Mouse (Mus musculus) c-Kit-positive CD71-positive TER-119-negative erythroid progenitor cells, embryonic 14.5 days (primary cell): Measurements from ENCODE around the gene Zc3h13.

Experiments used
- DNase-seq: peaks from one replicate; pipeline ENCODE4 v3.0.0-alpha.2; 2013; ENCODE audit warnings: low read depth

Gene Zc3h13

DNA sequence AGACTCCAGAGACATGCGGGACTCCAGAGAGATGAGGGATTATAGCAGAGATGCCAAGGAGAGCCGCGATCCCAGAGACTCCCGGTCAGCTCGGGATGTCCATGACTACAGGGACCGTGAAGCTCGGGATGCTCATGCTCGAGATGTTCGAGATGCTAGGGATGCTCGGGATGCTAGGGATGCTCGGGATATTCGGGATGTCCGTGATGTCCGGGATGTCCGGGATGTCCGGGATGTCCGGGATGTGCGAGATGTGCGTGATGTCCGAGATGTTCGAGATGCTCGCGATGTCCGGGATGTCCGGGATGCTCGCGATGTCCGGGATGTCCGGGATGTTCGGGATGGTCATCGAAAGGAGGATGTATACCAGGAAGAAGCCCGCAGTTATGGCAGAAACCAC is 39.2 kb downstream of the Zc3h13 start:
- DNase-seq: no peak

DNA sequence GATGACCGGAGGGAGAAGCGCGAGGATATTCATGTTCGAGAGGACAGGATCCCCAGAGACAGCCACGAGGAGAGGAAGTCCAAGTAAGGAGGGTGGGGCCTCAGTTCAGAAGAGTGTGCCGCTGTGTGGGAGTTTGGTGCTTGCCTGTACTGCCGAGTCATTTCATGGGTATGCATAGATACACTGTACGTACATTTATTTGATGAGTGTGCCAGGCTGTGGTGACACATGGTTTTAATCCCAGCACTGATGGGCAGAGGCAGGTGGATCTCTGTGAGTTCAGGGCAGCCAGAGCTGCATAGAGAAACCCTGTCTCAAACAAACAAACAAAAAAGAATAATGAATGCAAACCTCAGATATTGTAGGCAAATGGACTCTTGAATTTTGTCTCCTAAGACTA is 43.9 kb downstream of the Zc3h13 start:
- no peak for DNase-seq

DNA sequence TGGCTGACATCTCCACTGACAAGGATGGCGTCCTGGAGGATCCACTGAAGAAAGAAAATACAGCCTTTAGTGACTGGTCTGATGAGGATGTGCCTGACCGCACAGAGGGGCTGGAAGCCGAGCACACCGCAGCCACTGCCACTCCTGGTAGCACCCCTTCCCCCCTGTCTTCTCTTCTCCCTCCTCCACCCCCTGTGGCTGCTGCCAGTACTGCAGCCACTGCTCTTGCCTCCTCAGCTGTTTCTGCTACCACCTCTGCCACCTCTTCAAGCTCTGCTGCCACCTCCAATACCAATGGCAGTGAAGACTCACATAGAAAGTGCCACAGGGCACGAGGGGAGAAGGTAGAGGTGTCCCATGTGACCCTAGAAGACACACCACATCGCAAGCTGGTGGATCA is 46.4 kb downstream of the Zc3h13 start:
- DNase-seq: no peak

DNA sequence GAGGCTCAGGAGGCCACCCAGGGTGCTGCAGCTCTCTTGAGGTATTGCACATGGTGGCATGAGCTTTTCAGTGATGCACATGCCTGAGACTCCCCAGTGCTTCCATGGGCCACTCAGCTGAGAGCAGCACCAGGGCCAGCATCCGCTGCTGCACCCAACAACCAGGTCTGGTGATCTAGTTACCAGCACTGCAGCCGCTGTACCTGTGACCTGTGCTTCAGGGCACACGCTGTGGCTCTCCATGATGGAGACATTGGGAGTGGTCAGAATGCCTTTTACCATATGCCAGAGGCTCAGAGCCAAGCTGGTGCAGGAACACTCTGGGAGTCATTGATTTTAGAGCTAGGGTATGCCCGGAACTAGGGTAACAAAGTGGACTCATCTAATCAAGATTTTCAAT is 50.1 kb downstream of the Zc3h13 start:
- DNase-seq: no peak

DNA sequence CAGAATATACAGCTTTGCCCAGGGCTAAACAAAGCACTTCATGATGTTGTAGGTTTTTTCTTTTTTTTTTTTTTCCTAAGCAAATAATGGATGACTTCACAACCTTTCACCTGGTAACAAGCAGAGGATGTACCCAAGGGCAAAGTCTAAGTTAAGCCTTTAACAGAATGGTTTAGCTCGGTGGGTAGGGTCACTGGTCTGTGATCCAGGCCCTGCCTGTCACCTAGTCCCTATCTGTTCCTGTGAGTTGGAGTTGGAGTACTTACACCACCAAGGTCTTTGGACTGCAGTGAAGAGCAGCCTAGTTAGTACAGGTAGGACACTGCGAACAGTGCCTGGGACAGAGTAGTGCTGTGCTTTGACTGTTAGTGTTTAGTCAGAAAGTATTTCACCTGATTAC is 53.7 kb downstream of the Zc3h13 start:
- no peak for DNase-seq

DNA sequence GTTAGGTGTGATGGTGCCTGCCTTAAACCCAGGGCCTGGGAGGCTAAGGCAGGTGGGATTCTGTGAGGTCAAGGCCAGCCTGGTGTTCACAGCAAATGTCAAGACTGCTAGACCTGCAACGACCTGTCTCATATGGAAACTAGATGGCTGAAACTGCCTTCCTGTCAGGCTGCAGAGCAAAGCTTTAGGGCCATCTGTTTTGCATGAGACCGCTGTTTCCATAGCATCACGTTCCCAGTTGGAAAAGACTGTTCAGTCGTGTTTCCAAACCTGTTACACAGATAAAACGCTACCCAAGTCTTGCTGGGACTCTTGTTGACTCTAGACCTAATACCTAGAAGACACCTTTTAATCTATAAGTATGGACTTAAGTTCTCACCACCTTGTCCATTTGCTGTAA is 61.9 kb downstream of the Zc3h13 start:
- no peak for DNase-seq

DNA sequence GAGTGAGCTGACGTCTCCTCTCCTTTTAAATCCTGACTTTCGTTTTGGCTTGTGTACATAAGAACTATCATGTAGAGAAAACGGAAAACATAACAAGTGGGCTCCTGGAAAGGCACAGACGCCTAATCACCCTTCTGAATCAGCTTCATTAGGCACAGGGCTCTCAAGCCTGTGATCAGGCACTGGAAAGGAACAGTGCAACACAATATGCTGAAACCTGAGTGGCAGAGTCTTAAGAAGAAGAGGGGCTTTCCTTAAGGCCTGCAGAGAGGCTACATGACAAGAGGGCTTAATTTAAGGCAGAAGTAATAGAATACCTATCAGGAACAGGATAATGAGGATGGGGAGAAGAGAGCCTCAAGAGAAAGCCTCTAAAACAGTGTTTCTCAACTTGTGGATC is 67.5 kb downstream of the Zc3h13 start:
- no peak for DNase-seq

DNA sequence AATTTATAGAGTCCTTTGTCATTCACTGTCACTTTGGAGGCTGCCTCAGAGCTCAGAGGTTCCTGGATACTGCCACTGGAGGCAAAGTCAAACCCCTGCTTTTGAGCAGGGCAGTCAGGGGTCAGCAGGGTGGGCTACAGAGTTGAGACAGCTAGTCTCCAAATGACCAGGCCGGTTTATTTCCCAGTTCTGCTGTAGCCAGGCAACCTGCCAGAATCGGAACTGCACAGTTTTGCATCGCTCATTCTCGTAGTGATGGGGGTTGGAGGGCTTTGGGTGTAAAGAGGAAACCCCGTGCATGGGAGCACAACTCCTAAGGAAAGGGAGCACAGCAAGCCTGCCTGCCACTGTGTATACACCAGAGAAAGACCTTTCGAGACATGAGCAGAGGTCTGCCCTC is 79.1 kb downstream of the Zc3h13 start:
- DNase-seq: no peak

DNA sequence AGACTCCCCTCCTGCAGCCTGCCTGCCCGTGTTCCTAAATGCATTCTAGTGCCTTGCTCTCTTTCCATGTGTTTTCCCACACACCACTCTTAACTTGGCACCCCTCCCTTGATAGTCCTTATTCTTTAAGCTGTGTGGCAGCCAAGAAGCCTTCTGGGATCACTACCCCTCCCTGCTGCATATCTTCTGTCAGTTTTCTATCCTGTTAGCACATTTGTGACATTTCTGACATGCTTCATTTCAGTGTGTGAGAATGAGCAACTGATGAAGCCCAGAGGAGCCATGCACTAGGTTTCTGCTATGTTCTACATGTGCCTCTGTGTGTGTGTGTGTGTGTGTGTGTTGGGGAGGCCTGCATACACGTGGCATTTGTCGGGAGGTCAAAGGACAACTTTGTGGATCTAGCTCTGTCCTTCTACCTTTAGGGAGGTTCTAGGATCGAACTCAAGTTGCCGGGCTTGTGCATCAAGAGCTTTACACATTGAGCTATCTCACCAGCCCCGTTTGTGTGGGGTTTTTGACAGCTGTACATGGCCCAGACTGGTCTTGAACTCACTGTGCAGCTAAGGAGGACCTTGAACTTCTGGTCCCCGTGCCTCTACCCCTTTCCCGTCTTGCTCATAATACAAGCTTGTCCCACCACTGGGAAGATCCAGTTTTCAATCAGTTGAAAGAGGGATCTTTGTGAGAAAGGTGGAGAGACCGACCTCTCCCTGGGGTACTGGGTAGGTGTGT is 81.3 kb downstream of the Zc3h13 start:
- DNase-seq: no peak

DNA sequence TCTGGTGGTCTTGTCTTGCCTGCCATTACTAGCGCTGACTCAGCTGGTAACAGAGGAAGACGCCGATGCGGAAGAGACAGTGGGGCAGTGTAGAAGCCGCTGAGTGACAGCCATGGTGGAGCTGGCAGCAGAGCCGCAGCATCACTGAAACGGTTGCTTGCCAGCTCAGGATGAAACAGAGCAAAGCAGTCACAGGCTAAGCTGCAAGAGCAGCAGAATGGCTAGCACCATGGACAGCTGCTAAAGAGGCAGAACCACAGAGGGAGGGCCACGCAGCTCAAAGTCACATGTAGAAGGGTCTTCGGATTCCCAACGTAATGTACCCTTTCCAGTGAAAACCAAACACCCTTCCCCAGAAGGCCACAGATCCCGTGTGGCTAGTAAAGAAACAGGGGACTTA is 82.6 kb downstream of the Zc3h13 start:
- peak; percentile 4 for DNase-seq

DNA sequence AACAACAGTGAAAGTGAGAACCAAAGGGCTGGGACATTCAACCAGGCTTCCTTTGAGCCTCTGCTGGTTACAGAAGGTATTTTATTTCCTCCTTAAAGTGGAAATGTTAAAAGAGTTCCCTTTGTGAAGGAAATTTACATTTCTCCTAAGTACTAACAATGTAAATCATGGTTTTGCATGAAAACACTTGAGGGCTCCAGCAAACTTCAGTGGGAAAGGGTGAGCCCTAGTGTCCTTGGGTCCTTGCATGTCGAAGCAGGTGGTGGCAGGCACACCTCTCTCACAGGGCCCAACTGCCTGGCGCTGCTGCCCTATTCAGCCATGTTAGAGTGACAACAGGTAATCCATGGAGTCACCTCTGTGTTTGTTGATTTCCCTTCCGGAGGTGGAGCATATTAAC is 83.3 kb downstream of the Zc3h13 start:
- no peak for DNase-seq

DNA sequence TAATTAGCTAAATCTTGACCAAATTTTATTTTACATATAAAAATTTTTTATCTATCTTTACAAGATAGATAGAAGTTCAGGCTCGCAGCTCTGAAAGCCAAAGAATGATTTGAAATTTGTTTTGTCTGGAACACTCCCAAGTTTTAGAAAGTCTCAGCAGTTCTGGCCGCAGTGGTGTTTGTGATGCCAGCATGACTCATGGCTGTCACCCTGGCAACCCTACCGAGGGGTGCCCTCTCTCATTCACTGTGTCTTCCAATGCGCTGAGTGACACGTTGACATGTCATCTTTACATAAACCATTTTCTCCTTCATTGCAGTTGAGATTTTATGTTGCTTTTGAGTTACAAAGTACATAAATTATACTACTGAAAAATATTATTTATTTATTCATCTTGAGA is 85.7 kb downstream of the Zc3h13 start:
- DNase-seq: no peak

DNA sequence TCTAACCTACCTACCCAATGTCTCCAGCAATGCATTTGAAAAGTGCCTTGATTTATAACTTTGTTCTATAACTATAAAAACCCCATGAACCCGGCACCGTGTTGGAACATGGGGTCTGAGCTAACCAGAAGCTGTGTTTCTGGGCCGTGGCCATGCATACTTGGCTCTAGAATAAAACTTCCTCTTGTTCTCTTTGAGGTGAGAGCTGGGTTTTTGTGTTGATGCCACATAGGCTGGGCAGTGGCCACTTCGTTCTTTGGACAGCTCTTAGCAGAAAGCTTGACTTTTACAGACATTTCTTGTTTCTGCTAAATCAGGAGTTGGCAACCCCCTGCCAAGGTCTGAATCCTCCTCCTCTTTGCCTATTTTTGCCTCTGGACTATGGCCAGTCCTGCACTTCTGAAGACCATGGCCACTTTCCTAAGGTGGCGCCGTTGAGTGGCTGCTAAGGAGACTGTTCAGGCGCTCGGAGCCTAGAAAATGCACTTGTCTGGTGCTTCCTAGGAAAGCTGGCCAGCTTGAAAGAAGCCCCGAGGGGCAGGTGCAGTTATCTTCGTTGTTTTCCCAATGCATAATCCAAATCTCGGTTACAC is 90.9 kb downstream of the Zc3h13 start:
- DNase-seq: no peak

DNA sequence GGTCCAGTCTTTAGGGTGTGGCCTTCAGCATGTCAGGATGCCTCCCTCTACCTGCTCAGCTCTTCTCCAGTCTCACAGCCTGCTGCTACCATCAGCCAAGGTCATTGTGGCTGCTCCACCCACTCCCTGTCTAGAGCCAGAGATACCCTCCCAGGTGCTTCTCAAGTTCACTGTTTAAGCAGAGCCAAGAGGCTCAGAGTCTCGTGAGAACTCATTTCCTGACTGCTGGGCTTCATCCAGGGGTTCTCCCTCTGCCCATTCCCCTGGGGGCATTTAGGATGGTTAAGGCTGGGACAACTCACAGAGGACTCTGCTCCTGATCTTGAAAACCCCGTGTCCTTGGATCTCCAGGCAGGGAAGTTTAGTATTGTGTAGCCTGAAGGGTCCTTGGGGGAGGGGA is 92.1 kb downstream of the Zc3h13 start:
- DNase-seq: no peak

DNA sequence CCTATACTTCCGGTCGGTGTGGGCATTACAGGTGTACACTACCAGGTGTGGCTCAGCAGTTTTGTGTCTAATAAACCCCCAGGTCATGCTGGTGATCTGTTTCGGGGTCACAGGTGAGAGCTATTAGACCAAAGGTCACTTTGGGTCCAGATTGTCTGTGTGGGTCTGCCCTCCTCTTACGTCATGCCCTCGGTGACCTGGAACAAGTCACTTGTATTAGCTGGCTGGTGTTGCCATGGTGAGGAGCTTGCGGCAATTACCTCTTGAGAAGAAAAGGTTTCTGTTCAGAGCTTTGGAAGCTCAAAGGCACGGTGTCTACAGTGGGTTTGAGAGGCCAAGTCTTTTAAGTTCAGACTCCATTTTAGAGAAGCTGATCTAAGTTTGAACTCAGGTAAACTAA is 93.4 kb downstream of the Zc3h13 start:
- no peak for DNase-seq
